Mouse (Mus musculus) forebrain, postnatal 0 days (tissue): ENCODE measurements around the gene Gdpd5. TPM values are rescaled to one million over a fixed set of nuclear protein-coding genes. Genes with fewer than 3 reads are reported as not detected.
A peak's percentile ranks its signal among the peaks of the same experiment; 100 is the strongest.

Experiments used
- ATAC-seq: fragments of 200-750 bp; cut with Nextera tagmentation; 2 replicates; pipeline ENCODE4 v1.8.0; 2017; ENCODE audit warnings: mild to moderate bottlenecking, moderate library complexity
- DNase-seq: peaks from one replicate; pipeline ENCODE4 v3.0.0-alpha.2; 2015
- H3K27ac ChIP-seq: fragments of 300-500 bp; sonication (generic); 2 replicates; pipeline ENCODE4 v1.5.1; 2014; ENCODE audit warnings: low read depth, mild to moderate bottlenecking, antibody characterized with exemption, low read length, moderate library complexity, mixed read lengths
- H3K27me3 ChIP-seq: fragments of 300-500 bp; sonication (generic); 2 replicates; pipeline ENCODE4 v1.6.1; 2014; ENCODE audit warnings: mild to moderate bottlenecking, low read length, mixed read lengths; ENCODE audit not compliant: insufficient read depth
- H3K36me3 ChIP-seq: fragments of 300-500 bp; sonication (generic); 2 replicates; pipeline ENCODE4 v1.6.1; 2014; ENCODE audit warnings: mild to moderate bottlenecking, moderate library complexity; ENCODE audit not compliant: insufficient read depth
- H3K4me1 ChIP-seq: fragments of 300-500 bp; sonication (generic); 2 replicates; pipeline ENCODE4 v1.6.1; 2014; ENCODE audit warnings: antibody characterized with exemption; ENCODE audit not compliant: insufficient read depth
- H3K4me2 ChIP-seq: fragments of 300-500 bp; sonication (generic); 2 replicates; pipeline ENCODE4 v1.6.1; 2014; ENCODE audit warnings: low read depth, mild to moderate bottlenecking, moderate library complexity
- H3K4me3 ChIP-seq: fragments of 300-500 bp; sonication (generic); 2 replicates; pipeline ENCODE4 v1.5.1; 2014; ENCODE audit warnings: low read depth, low read length, mixed read lengths
- H3K9ac ChIP-seq: fragments of 300-500 bp; sonication (generic); 2 replicates; pipeline ENCODE4 v1.6.1; 2014; ENCODE audit warnings: mild to moderate bottlenecking
- H3K9me3 ChIP-seq: fragments of 300-500 bp; sonication (generic); 2 replicates; pipeline ENCODE4 v1.6.1; 2016; ENCODE audit warnings: low read length
- CTCF ChIP-seq: sonication (generic); IDR thresholded peaks from 2 replicates; pipeline ENCODE4 v1.5.1; 2016; ENCODE audit warnings: antibody characterized with exemption, control low read depth, low read depth
- WGBS: fragments of 180-500 bp; shearing (Covaris S2); extraction: QIAGEN DNeasy Blood & Tissue Kit; methylation state at CpG from one replicate; pipeline ENCODE4 v1.1.7; 2014; 5-methylcytosine and 5-hydroxymethylcytosine counted together
- polyA plus RNA-seq: library from polyadenylated mRNA; unstranded; fragments of >200 nt; fragmentation: Nextera tagmentation; extraction: Ambion mirVana; gene quantifications from 2 replicates; pipeline ENCODE4 v1.2.1, GENCODE M21; 2015
- total RNA-seq: library from RNA; depleted of rRNA; stranded (reverse); fragments of >200 nt; gene quantifications from 2 replicates; pipeline ENCODE4 v1.2.3, GENCODE M21; 2014; rRNA removed

Gene Gdpd5
- total RNA-seq (36.2 and 41.2 TPM in 2 replicates), polyA plus RNA-seq (30.9 and 38.2 TPM in 2 replicates)

GRCm38 (mm10) chr7:99381214-99382087 is at the start of gene Gdpd5:
TSS of gene Gdpd5 (plus strand) at chr7:99381414.
- H3K4me3 ChIP-seq: peak within 1 kb of the TSS; percentile 68
- peak within 1 kb of the TSS; percentile 73 for H3K9ac ChIP-seq
- H3K27ac ChIP-seq: peak within 1 kb of the TSS; percentile 95
- DNase-seq (peak; percentile 98), ATAC-seq (peak; percentile 95)
- no peak for TF ChIP-seq CTCF
- H3K4me1 ChIP-seq: peaks cover 28% of the 10 kb centered on the region
- H3K4me2 ChIP-seq: peak within 1 kb of the TSS; percentile 77
- H3K27me3 ChIP-seq: no peaks in the 10 kb centered on the region
- H3K36me3 ChIP-seq: no peaks in the 10 kb centered on the region
- WGBS: under 1% methylated on average over 73 of the region's 73 CpGs
- no peaks in the 10 kb centered on the region for H3K9me3 ChIP-seq

GRCm38 (mm10) chr7:99332774-99333480 is 48.3 kb upstream of the Gdpd5 start:
- Histone ChIP-seq H3K4me3 (no peak overlapping the region), H3K9me3 (no peaks in the 10 kb centered on the region), H3K4me2 (no peak overlapping the region), H3K4me1 (no peaks in the 10 kb centered on the region), H3K9ac (no peak overlapping the region), H3K27me3 (no peaks in the 10 kb centered on the region), H3K36me3 (peaks cover 21% of the 10 kb centered on the region), H3K27ac (no peak overlapping the region)
- WGBS: 43% methylated on average over 12 of the region's 12 CpGs
- ATAC-seq: peak; percentile 60; the same call in 1 of the 2 replicates
- peak; percentile 81 for TF ChIP-seq CTCF
- peak; percentile 66 for DNase-seq

GRCm38 (mm10) chr7:99340736-99341135 is 40.5 kb upstream of the Gdpd5 start:
- Histone ChIP-seq H3K4me2 (no peak overlapping the region), H3K9me3 (no peaks in the 10 kb centered on the region), H3K4me3 (no peak overlapping the region), H3K27ac (no peak overlapping the region), H3K36me3 (peaks cover 20% of the 10 kb centered on the region), H3K9ac (no peak overlapping the region), H3K27me3 (no peaks in the 10 kb centered on the region), H3K4me1 (no peaks in the 10 kb centered on the region)
- TF ChIP-seq CTCF: no peak
- no peak for ATAC-seq
- 84% methylated on average over 8 of the region's 8 CpGs for WGBS
- DNase-seq: no peak

GRCm38 (mm10) chr7:99343577-99343976 is 37.6 kb upstream of the Gdpd5 start:
- H3K27me3 ChIP-seq: no peaks in the 10 kb centered on the region
- no peak overlapping the region for H3K27ac ChIP-seq
- H3K9ac ChIP-seq: no peak overlapping the region
- WGBS: 88% methylated on average over 4 of the region's 4 CpGs
- no peak overlapping the region for H3K4me2 ChIP-seq
- H3K4me1 ChIP-seq: no peaks in the 10 kb centered on the region
- TF ChIP-seq CTCF: no peak
- DNase-seq: no peak
- peaks cover 9% of the 10 kb centered on the region; the same call in 1 of the 2 replicates for H3K36me3 ChIP-seq
- H3K9me3 ChIP-seq: no peaks in the 10 kb centered on the region
- no peak overlapping the region for H3K4me3 ChIP-seq
- no peak for ATAC-seq

GRCm38 (mm10) chr7:99347268-99347667 is 33.9 kb upstream of the Gdpd5 start:
- TF ChIP-seq CTCF: no peak
- WGBS: 97% methylated on average over 10 of the region's 10 CpGs
- Histone ChIP-seq H3K4me1 (peaks cover 13% of the 10 kb centered on the region; the same call in 1 of the 2 replicates), H3K27ac (no peak overlapping the region), H3K4me2 (no peak overlapping the region), H3K4me3 (no peak overlapping the region), H3K9ac (no peak overlapping the region), H3K36me3 (peaks cover 9% of the 10 kb centered on the region; the same call in 1 of the 2 replicates), H3K9me3 (no peaks in the 10 kb centered on the region), H3K27me3 (no peaks in the 10 kb centered on the region)
- ATAC-seq: no peak
- no peak for DNase-seq

GRCm38 (mm10) chr7:99348883-99349282 is 32.3 kb upstream of the Gdpd5 start:
- Histone ChIP-seq H3K4me2 (no peak overlapping the region), H3K4me3 (no peak overlapping the region), H3K27ac (no peak overlapping the region), H3K9ac (no peak overlapping the region), H3K4me1 (peaks cover 13% of the 10 kb centered on the region; the same call in 1 of the 2 replicates), H3K36me3 (peaks cover 6% of the 10 kb centered on the region; the same call in 1 of the 2 replicates), H3K9me3 (no peaks in the 10 kb centered on the region), H3K27me3 (no peaks in the 10 kb centered on the region)
- ATAC-seq (no peak), DNase-seq (no peak)
- no peak for TF ChIP-seq CTCF
- WGBS: 93% methylated on average over 26 of the region's 26 CpGs
